Mouse (Mus musculus): ENCODE measurements at regions not wholly inside any gene's neighbourhood (a gene's known extent, or its start where the extent isn't known, plus 50 kb on each side); places are given as distances from the start of the nearest gene placed in this dataset.
A peak's percentile ranks its signal among the peaks of the same experiment; 100 is the strongest.

GRCm38 (mm10) chr16:95886131-95886530, 104.6 kb downstream of the Psmg1 start:
- DNase-seq = peak in 1 of 2 experiments; percentile 1

GRCm38 (mm10) chr16:95873297-95873696, 117.5 kb downstream of the Psmg1 start:
- no peak for DNase-seq

GRCm38 (mm10) chr16:95872436-95872835, 118.3 kb downstream of the Psmg1 start:
- peak in 1 of 2 experiments; percentile 5 for DNase-seq

GRCm38 (mm10) chr16:95870291-95870690, 120.5 kb downstream of the Psmg1 start:
- peak in 1 of 2 experiments; percentile 0 for DNase-seq

GRCm38 (mm10) chr16:95869501-95869900, 121.3 kb downstream of the Psmg1 start:
- peak in 1 of 2 experiments; percentile 0 for DNase-seq

GRCm38 (mm10) chr16:95868896-95869295, 121.9 kb downstream of the Psmg1 start:
- no peak for DNase-seq

GRCm38 (mm10) chr16:95867516-95867915, 123.2 kb downstream of the Psmg1 start:
- no peak for DNase-seq

GRCm38 (mm10) chr16:95866866-95867420, 123.8 kb downstream of the Psmg1 start:
- DNase-seq = no peak

GRCm38 (mm10) chr16:95865603-95866002, 125.2 kb downstream of the Psmg1 start:
- no peak for DNase-seq

- DNase-seq = no peak
Measured at GRCm38 (mm10) chr16:95864646-95865045, 126.1 kb downstream of the Psmg1 start.

GRCm38 (mm10) chr16:95864106-95864505, 126.7 kb downstream of the Psmg1 start:
- DNase-seq = no peak

- DNase-seq = no peak
Measured at GRCm38 (mm10) chr16:95863565-95863964, 127.2 kb downstream of the Psmg1 start.

GRCm38 (mm10) chr16:95862621-95863020, 128.1 kb downstream of the Psmg1 start:
- DNase-seq = peak in 1 of 2 experiments; percentile 0

- no peak for DNase-seq
Measured at GRCm38 (mm10) chr16:95861231-95861690, 129.5 kb downstream of the Psmg1 start.

- no peak for DNase-seq
Measured at GRCm38 (mm10) chr16:95860810-95861209, 129.9 kb downstream of the Psmg1 start.

GRCm38 (mm10) chr16:95860111-95860510, 130.6 kb downstream of the Psmg1 start:
- peak in 1 of 2 experiments; percentile 0 for DNase-seq

- no peak for DNase-seq
Measured at GRCm38 (mm10) chr16:95857403-95857802, 133.4 kb downstream of the Psmg1 start.

GRCm38 (mm10) chr16:95855230-95855629, 135.5 kb downstream of the Psmg1 start:
- DNase-seq = peak in 1 of 2 experiments; percentile 17

GRCm38 (mm10) chr16:95851907-95852306, 138.9 kb downstream of the Psmg1 start:
- no peak for DNase-seq

GRCm38 (mm10) chr16:95848555-95849082, 142.1 kb downstream of the Psmg1 start:
- DNase-seq = no peak

- DNase-seq = no peak
Measured at GRCm38 (mm10) chr16:95847765-95848483, 142.8 kb downstream of the Psmg1 start.

- DNase-seq = no peak
Measured at GRCm38 (mm10) chr16:95845323-95845860, 143.5 kb downstream of the Ets2 start.

- DNase-seq = peak; percentile 63 to 73
Measured at GRCm38 (mm10) chr16:95844691-95845090, 142.8 kb downstream of the Ets2 start.

- DNase-seq = no peak
Measured at GRCm38 (mm10) chr16:95842766-95843165, 140.9 kb downstream of the Ets2 start.

Measured in cerebellum, postnatal 25 days (tissue).